Mouse (Mus musculus): ENCODE results near the gene Olfr944. TPM values are rescaled to one million over a fixed set of nuclear protein-coding genes. Genes with fewer than 3 reads are reported as not detected.

Gene Olfr944
- not detected in 2 replicates for polyA plus RNA-seq (2015; fragmentation: Nextera tagmentation; extraction: Ambion mirVana)

- ATAC-seq (ENCODE audit: insufficient read depth, low FRiP score, low read depth): no peak
- Histone ChIP-seq H3K4me3 (replicated peaks) (no peak within 1 kb of the TSS), H3K27me3 (replicated peaks) (no peaks in the 10 kb centered on the region), H3K36me3 (no peaks in the 10 kb centered on the region), H3K27ac (no peak within 1 kb of the TSS), H3K4me1 (no peaks in the 10 kb centered on the region), H3K4me2 (no peak within 1 kb of the TSS), H3K9ac (no peak within 1 kb of the TSS), H3K9me3 (no peaks in the 10 kb centered on the region)
Measured at GRCm38 (mm10) chr9:39201620-39202019, at the start of gene Olfr944. Olfr944 (plus strand) TSS chr9:39201920.

GRCm38 (mm10) chr9:39152401-39152800, 49.3 kb upstream of the Olfr944 start:
- Histone ChIP-seq H3K4me2 (no peak overlapping the region), H3K36me3 (no peaks in the 10 kb centered on the region), H3K9ac (no peak overlapping the region), H3K27ac (no peak overlapping the region), H3K4me3 (replicated peaks) (no peak overlapping the region), H3K9me3 (no peaks in the 10 kb centered on the region), H3K27me3 (replicated peaks) (no peaks in the 10 kb centered on the region), H3K4me1 (no peaks in the 10 kb centered on the region)
- 65% methylated on average over 1 of the region's 1 CpGs for WGBS
- ATAC-seq (ENCODE audit: insufficient read depth, low FRiP score, low read depth): no peak

- no peaks in the 10 kb centered on the region for H3K27me3 ChIP-seq (replicated peaks)
- H3K9ac ChIP-seq: no peak within 1 kb of the TSS
- 87% methylated on average over 5 of the region's 5 CpGs for WGBS
- H3K4me2 ChIP-seq: no peak within 1 kb of the TSS
- no peaks in the 10 kb centered on the region for H3K4me1 ChIP-seq
- H3K9me3 ChIP-seq: no peaks in the 10 kb centered on the region
- H3K4me3 ChIP-seq (replicated peaks): no peak within 1 kb of the TSS
- no peak within 1 kb of the TSS for H3K27ac ChIP-seq
- no peaks in the 10 kb centered on the region for H3K36me3 ChIP-seq
- ATAC-seq (ENCODE audit: insufficient read depth, low FRiP score, low read depth): no peak
Measured at GRCm38 (mm10) chr9:39166004-39166403, 35.7 kb upstream of the Olfr944 start, which contains the start of gene Olfr943. Olfr943 (plus strand) TSS chr9:39166304.

- no peaks in the 10 kb centered on the region for H3K4me1 ChIP-seq
- H3K4me2 ChIP-seq: no peak within 1 kb of the TSS
- no peaks in the 10 kb centered on the region for H3K36me3 ChIP-seq
- H3K4me3 ChIP-seq (replicated peaks): no peak within 1 kb of the TSS
- no peak within 1 kb of the TSS for H3K27ac ChIP-seq
- no peaks in the 10 kb centered on the region for H3K9me3 ChIP-seq
- WGBS: 82% methylated on average over 1 of the region's 1 CpGs
- no peaks in the 10 kb centered on the region for H3K27me3 ChIP-seq (replicated peaks)
- no peak for ATAC-seq (ENCODE audit: insufficient read depth, low FRiP score, low read depth)
- H3K9ac ChIP-seq: no peak within 1 kb of the TSS
Measured at GRCm38 (mm10) chr9:39249894-39250293, 48.2 kb downstream of the Olfr944 start, which contains the start of gene Olfr1537. Olfr1537 (minus strand) TSS chr9:39249994.

Other genes with a start within 250 kb of the Olfr944 start
- not detected in 2 replicates for gene Olfr933, start 229.6 kb upstream of the Olfr944 start, polyA plus RNA-seq (2015; fragmentation: Nextera tagmentation; extraction: Ambion mirVana)
- gene Olfr934, start 213.6 kb upstream of the Olfr944 start, polyA plus RNA-seq (2015; fragmentation: Nextera tagmentation; extraction: Ambion mirVana): not detected in 2 replicates
- not detected in 2 replicates for gene Olfr935, start 202.2 kb upstream of the Olfr944 start, polyA plus RNA-seq (2015; fragmentation: Nextera tagmentation; extraction: Ambion mirVana)
- not detected in 2 replicates for gene Olfr146, start 178.5 kb upstream of the Olfr944 start, polyA plus RNA-seq (2015; fragmentation: Nextera tagmentation; extraction: Ambion mirVana)
- not detected in 2 replicates for gene Olfr937, start 137.0 kb upstream of the Olfr944 start, polyA plus RNA-seq (2015; fragmentation: Nextera tagmentation; extraction: Ambion mirVana)
- not detected in 2 replicates for gene Olfr938, start 123.0 kb upstream of the Olfr944 start, polyA plus RNA-seq (2015; fragmentation: Nextera tagmentation; extraction: Ambion mirVana)
- not detected in 2 replicates for gene Olfr27, start 73.8 kb upstream of the Olfr944 start, polyA plus RNA-seq (2015; fragmentation: Nextera tagmentation; extraction: Ambion mirVana)
- not detected in 2 replicates for gene Olfr943, start 35.6 kb upstream of the Olfr944 start, polyA plus RNA-seq (2015; fragmentation: Nextera tagmentation; extraction: Ambion mirVana)
- gene Olfr1537, start 48.1 kb downstream of the Olfr944 start, polyA plus RNA-seq (2015; fragmentation: Nextera tagmentation; extraction: Ambion mirVana): not detected in 2 replicates
- not detected in 2 replicates for gene Olfr945, start 74.9 kb downstream of the Olfr944 start, polyA plus RNA-seq (2015; fragmentation: Nextera tagmentation; extraction: Ambion mirVana)
- not detected in 2 replicates for gene Olfr948, start 124.1 kb downstream of the Olfr944 start, polyA plus RNA-seq (2015; fragmentation: Nextera tagmentation; extraction: Ambion mirVana)
- not detected in 2 replicates for gene Olfr951, start 185.5 kb downstream of the Olfr944 start, polyA plus RNA-seq (2015; fragmentation: Nextera tagmentation; extraction: Ambion mirVana)
- gene Olfr952, start 225.2 kb downstream of the Olfr944 start, polyA plus RNA-seq (2015; fragmentation: Nextera tagmentation; extraction: Ambion mirVana): not detected in 2 replicates